Mouse (Mus musculus): ENCODE measurements around the gene Doxl2. TPM values are rescaled to one million over a fixed set of nuclear protein-coding genes. Genes with fewer than 3 reads are reported as not detected.
"Not testable (repeated sequence)": the region's sequence is repeated elsewhere in the genome, so short reads cannot be mapped to it uniquely, and the experiment has no call there.

Gene Doxl2
- not detected in 2 replicates for polyA plus RNA-seq (2012; ENCODE audit: insufficient read depth, insufficient read length, low replicate concordance, missing spikeins)

DNA sequence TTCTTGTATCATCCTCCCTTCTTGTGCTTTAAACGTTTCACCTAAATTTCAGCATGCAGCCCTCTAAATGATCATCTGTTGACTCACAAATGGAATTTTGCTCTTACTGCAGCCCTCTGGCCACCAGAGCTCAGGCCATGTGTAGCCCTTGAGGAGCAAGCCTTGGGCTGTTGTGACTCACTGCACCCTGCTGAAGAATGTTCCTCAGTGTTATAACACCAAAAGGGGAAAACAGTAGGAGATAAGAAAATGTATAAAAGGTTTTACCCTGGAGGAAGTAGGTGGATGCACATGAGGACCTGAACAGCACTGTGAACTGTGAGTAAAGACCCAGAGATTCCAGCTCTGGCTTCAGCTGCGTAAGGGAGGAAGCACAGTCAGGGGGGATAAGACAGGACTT, at the start of gene Doxl2:
Gene Doxl2, plus strand, starts transcription at position 301 of the 400 bp plus-strand sequence.
- Histone ChIP-seq H3K4me3 (ENCODE audit: insufficient read depth, low read depth, low read length) (no peak within 1 kb of the TSS), H3K4me1 (ENCODE audit: control insufficient read depth, insufficient read depth, low read length) (no peaks in the 10 kb centered on the region), H3K27ac (ENCODE audit: insufficient read depth, low read depth, low read length) (no peak within 1 kb of the TSS)
- WGBS, result 85% methylated on average over 2 of the region's 2 CpGs
- TF ChIP-seq CTCF (IDR thresholded peaks at IDR 0.05; ENCODE audit: insufficient read depth, low read depth, low read length) (no peak), POLR2A (IDR thresholded peaks at IDR 0.05; ENCODE audit: insufficient read depth, low read depth, low read length) (no peak)

DNA sequence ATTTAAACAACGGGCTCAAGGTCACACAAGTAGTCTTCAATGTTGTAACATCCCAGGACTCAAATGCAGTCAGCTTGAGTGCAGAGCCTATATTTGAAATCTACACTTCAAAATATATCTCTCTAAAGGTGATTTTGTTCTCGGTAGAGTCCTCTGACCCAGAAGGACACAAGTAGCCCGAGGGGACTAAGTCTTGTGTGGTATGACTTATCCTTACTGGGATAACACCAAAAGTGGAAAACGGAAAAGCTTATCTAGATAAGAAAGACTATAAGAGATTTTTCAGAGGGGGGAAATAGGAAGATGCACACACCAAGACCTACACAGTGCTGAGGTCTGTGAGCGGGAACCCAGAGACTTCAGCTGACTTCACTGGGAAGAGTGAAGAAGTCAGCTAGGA, 45.2 kb upstream of the Doxl2 start, which contains the start of gene 1600015I10Rik:
Gene 1600015I10Rik, plus strand, starts transcription at position 301 of the 400 bp plus-strand sequence.
- no peak within 1 kb of the TSS for H3K27ac ChIP-seq (ENCODE audit: insufficient read depth, low read depth, low read length)
- no peaks in the 10 kb centered on the region for H3K4me1 ChIP-seq (ENCODE audit: control insufficient read depth, insufficient read depth, low read length)
- WGBS, result 92% methylated on average over 5 of the region's 5 CpGs
- TF ChIP-seq CTCF (IDR thresholded peaks at IDR 0.05; ENCODE audit: insufficient read depth, low read depth, low read length) (no peak), POLR2A (IDR thresholded peaks at IDR 0.05; ENCODE audit: insufficient read depth, low read depth, low read length) (no peak)
- no peak within 1 kb of the TSS for H3K4me3 ChIP-seq (ENCODE audit: insufficient read depth, low read depth, low read length)

DNA sequence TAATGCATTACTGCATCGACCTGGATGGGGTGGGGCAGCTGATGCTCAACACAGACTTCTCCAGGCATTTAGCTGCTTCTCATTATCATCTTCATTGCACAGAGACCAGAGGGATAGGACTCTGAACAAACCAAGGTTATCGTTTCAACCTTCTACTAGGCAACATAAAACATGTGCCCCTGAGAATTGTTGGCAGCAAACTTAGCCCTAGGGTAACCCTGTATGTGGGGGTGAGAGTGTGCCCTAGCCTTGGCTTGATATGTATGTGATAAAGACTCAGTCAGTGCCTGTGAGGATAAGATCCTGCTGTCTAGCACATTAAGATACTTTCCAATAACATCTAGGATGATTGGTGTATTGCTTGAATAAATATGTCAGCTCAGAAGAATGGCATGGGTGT, 25.2 kb upstream of the Doxl2 start:
- 76% methylated on average over 2 of the region's 2 CpGs for WGBS

DNA sequence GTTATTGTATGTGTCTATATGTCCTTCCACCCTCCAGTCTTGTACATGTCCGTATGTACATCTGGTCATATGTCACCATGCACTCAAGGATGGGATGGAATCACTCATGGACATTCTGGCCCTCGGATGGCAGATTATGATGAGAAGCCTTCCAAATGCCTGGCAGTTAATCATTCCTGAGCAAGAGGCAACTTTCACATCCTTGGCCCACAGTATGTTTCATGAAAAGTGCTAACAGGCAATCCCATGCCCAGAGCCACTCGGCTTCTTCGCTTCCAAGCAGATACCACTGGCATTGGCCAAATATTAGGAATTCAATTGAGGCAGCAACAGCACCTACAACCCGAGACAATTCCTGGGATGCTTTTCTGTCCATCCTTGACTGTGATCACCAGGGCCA, 24.1 kb upstream of the Doxl2 start:
- no peak for TF ChIP-seq CTCF (IDR thresholded peaks at IDR 0.05; ENCODE audit: insufficient read depth, low read depth, low read length)
- TF ChIP-seq POLR2A (IDR thresholded peaks at IDR 0.05; ENCODE audit: insufficient read depth, low read depth, low read length), result no peak
- 87% methylated on average over 5 of the region's 5 CpGs for WGBS
- Histone ChIP-seq H3K4me3 (ENCODE audit: insufficient read depth, low read depth, low read length) (no peak overlapping the region), H3K4me1 (ENCODE audit: control insufficient read depth, insufficient read depth, low read length) (no peaks in the 10 kb centered on the region), H3K27ac (ENCODE audit: insufficient read depth, low read depth, low read length) (no peak overlapping the region)

More for the DNA sequence above, 25.2 kb upstream of the Doxl2 start:
- no peak overlapping the region for H3K4me3 ChIP-seq (ENCODE audit: insufficient read depth, low read depth, low read length)
- H3K4me1 ChIP-seq (ENCODE audit: control insufficient read depth, insufficient read depth, low read length), result no peaks in the 10 kb centered on the region
- no peak overlapping the region for H3K27ac ChIP-seq (ENCODE audit: insufficient read depth, low read depth, low read length)
- TF ChIP-seq CTCF (IDR thresholded peaks at IDR 0.05; ENCODE audit: insufficient read depth, low read depth, low read length), result no peak
- no peak for TF ChIP-seq POLR2A (IDR thresholded peaks at IDR 0.05; ENCODE audit: insufficient read depth, low read depth, low read length)

DNA sequence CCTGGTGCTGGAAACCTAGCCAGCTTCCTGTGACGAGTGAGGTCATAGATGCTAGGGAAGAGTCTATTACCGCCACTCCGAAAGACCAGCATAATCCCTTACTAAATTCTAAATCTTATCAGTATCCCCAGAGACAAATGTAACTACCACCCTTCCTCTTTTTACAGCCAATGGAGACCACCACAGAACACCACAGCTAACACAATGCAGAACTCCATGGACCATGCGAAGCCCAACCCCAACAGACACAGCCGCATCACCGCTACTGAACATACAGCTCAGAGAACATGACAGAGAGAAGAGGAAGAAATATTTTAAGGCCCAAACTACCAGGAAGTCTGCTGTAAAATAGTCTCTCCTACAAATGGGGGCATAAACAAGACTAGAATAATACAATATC, 23.1 kb upstream of the Doxl2 start:
- Histone ChIP-seq H3K4me1 (ENCODE audit: control insufficient read depth, insufficient read depth, low read length) (no peaks in the 10 kb centered on the region), H3K4me3 (ENCODE audit: insufficient read depth, low read depth, low read length) (no peak overlapping the region), H3K27ac (ENCODE audit: insufficient read depth, low read depth, low read length) (no peak overlapping the region)
- 89% methylated on average over 6 of the region's 6 CpGs for WGBS
- TF ChIP-seq POLR2A (IDR thresholded peaks at IDR 0.05; ENCODE audit: insufficient read depth, low read depth, low read length) (no peak), CTCF (IDR thresholded peaks at IDR 0.05; ENCODE audit: insufficient read depth, low read depth, low read length) (no peak)

DNA sequence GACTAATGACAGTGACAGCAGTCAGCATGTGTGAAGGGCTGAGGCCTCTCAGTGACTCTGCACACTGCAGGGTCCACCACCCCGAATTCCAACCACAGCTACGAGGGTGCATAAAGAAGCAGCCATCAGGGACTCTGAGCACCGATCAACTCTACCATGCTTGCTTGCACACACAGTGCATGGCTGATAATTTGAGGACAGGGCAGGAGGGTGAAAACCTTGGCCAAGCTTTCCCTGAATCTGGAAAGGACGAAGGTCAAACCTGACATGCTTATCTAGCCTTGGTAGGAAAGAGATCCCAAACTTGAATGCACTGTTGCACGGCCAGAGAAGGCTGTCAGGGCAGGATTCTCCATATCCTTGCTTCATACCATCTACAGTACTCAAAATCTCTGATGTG, 21.5 kb upstream of the Doxl2 start:
- H3K4me1 ChIP-seq (ENCODE audit: control insufficient read depth, insufficient read depth, low read length), result no peaks in the 10 kb centered on the region
- H3K4me3 ChIP-seq (ENCODE audit: insufficient read depth, low read depth, low read length), result no peak overlapping the region
- WGBS, result 91% methylated on average over 5 of the region's 5 CpGs
- H3K27ac ChIP-seq (ENCODE audit: insufficient read depth, low read depth, low read length), result no peak overlapping the region
- TF ChIP-seq CTCF (IDR thresholded peaks at IDR 0.05; ENCODE audit: insufficient read depth, low read depth, low read length) (no peak), POLR2A (IDR thresholded peaks at IDR 0.05; ENCODE audit: insufficient read depth, low read depth, low read length) (no peak)

DNA sequence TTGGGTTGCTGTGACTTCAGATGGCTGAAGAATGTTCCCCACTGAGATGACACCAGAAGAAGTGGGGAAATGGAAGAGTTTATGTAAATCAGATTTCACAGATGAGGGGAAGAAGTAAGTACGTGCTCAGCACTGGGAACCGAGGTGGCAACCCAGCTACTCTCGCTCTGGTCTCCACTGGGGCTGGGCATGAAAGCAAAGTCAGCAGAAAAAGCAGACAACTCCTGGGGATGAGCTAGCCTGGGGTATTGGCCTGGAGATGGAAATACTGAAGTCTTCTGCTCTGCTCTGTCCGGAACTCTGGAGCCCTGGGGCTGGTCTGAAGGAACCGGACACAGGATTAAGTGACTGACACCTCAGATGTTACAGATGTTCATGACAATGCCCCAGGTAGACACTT, 20.6 kb upstream of the Doxl2 start:
- 88% methylated on average over 5 of the region's 5 CpGs for WGBS
- TF ChIP-seq POLR2A (IDR thresholded peaks at IDR 0.05; ENCODE audit: insufficient read depth, low read depth, low read length) (no peak), CTCF (IDR thresholded peaks at IDR 0.05; ENCODE audit: insufficient read depth, low read depth, low read length) (no peak)

DNA sequence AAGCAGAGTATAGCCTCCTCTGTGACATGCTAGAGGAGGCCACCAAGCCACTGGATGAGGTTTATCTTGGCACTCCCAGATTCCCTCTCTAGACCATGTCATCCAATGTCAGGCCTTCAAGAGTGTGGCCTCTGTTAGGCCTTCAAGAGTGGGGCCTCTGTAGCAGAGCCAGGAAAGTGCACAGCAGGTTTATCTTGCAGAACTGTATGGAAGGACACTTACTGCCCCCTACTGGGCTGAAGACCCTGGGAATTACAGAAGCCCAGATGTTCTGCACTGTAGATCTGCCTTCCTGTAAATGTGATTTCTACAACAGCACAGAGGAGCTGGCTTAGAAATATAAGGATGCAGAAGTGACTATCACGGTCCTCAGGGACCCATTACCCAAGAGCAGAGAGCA, 19.8 kb upstream of the Doxl2 start:
- Histone ChIP-seq H3K27ac (ENCODE audit: insufficient read depth, low read depth, low read length) (no peak overlapping the region), H3K4me1 (ENCODE audit: control insufficient read depth, insufficient read depth, low read length) (no peaks in the 10 kb centered on the region), H3K4me3 (ENCODE audit: insufficient read depth, low read depth, low read length) (no peak overlapping the region)
- WGBS, result 47% methylated on average over 1 of the region's 1 CpGs
- TF ChIP-seq POLR2A (IDR thresholded peaks at IDR 0.05; ENCODE audit: insufficient read depth, low read depth, low read length) (no peak), CTCF (IDR thresholded peaks at IDR 0.05; ENCODE audit: insufficient read depth, low read depth, low read length) (no peak)

More for the DNA sequence above, 20.6 kb upstream of the Doxl2 start:
- Histone ChIP-seq H3K4me3 (ENCODE audit: insufficient read depth, low read depth, low read length) (no peak overlapping the region), H3K4me1 (ENCODE audit: control insufficient read depth, insufficient read depth, low read length) (no peaks in the 10 kb centered on the region), H3K27ac (ENCODE audit: insufficient read depth, low read depth, low read length) (no peak overlapping the region)

DNA sequence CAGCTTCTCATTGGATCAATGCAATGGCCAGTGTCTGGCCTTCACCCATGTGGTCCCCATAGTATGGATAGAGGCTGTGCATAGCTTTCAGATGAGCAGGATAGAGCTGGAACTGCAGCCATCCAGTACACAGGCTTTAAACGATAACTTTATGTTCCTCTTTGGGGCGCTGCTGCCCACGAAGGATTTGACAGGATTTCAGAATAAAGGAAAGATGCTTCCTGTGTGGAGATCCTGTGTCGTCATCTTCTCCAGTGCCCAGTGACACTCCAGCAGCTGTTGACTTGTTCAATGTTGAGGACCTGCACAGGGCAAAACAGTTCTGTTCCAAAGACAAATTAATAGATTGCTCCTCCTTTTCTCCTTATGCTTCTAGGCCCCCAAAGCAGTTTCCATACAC, 18.0 kb upstream of the Doxl2 start:
- H3K4me3 ChIP-seq (ENCODE audit: insufficient read depth, low read depth, low read length), result no peak overlapping the region
- no peak overlapping the region for H3K27ac ChIP-seq (ENCODE audit: insufficient read depth, low read depth, low read length)
- TF ChIP-seq CTCF (IDR thresholded peaks at IDR 0.05; ENCODE audit: insufficient read depth, low read depth, low read length), result no peak
- TF ChIP-seq POLR2A (IDR thresholded peaks at IDR 0.05; ENCODE audit: insufficient read depth, low read depth, low read length), result no peak
- no peaks in the 10 kb centered on the region for H3K4me1 ChIP-seq (ENCODE audit: control insufficient read depth, insufficient read depth, low read length)
- WGBS, result 88% methylated on average over 4 of the region's 4 CpGs

DNA sequence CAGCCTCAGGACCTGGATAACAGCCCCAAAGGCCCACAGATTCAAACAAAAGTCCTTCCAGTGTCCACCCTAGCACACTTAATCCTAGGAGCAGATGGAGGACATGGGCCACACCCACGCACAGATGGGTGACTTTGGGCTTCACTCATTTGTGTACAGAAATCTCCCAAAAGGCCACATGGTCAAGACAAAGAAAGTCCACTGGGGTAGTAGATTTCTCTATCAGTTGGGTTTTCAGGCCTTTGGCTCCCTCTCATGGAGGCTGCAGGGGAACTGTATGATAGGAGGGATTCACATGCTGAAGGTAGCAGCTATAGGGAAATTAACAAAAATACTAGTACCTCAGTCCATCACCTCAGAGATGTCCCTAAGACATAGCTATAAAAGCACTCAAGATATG, 16.7 kb upstream of the Doxl2 start:
- TF ChIP-seq POLR2A (IDR thresholded peaks at IDR 0.05; ENCODE audit: insufficient read depth, low read depth, low read length), result no peak
- TF ChIP-seq CTCF (IDR thresholded peaks at IDR 0.05; ENCODE audit: insufficient read depth, low read depth, low read length), result no peak
- no peak overlapping the region for H3K27ac ChIP-seq (ENCODE audit: insufficient read depth, low read depth, low read length)
- H3K4me3 ChIP-seq (ENCODE audit: insufficient read depth, low read depth, low read length), result no peak overlapping the region
- H3K4me1 ChIP-seq (ENCODE audit: control insufficient read depth, insufficient read depth, low read length), result no peaks in the 10 kb centered on the region
- WGBS, result 52% methylated on average over 1 of the region's 1 CpGs

DNA sequence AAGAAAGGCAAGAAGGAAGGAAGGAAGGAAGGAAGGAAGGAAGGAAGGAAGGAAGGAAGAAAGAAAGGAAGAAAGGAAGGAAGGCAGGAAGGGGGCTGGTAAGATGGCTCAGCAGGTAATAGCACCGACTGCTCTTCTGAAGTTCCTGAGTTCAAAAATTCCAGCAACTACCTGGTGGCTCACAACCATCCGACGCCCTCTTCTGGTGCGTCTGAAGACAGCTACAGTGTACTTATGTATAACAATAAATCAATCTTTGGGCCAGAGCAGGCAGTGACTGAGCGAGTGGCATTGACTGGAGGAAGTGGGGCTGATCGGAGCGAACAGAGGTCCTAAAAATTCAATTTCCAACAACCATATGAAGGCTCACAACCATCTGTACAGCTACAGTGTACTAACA, 15.6 kb upstream of the Doxl2 start:
- 33% methylated on average over 7 of the region's 7 CpGs for WGBS
- H3K4me3 ChIP-seq (ENCODE audit: insufficient read depth, low read depth, low read length); H3K4me1 ChIP-seq (ENCODE audit: control insufficient read depth, insufficient read depth, low read length); H3K27ac ChIP-seq (ENCODE audit: insufficient read depth, low read depth, low read length): not testable (repeated sequence)

DNA sequence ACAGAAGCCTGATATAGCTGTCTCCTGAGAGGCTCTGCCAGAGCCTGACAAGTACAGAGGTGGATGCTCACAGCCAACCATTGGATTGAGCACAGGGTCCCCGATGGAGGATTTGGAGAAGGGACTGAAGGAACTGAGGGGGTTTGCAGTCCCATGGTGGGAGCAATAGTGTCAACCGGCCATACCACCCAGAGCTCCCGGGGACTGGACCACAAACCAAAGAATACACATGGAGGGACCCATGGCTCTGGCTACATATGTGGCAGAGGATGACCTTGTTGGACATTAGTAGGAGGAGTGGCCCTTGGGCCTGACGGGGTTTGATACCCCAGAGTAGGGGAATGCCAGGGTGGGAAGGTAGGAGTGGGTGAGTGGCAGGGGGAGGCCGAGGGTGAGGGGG, 8.1 kb upstream of the Doxl2 start:
- not testable (repeated sequence) for H3K4me1 ChIP-seq (ENCODE audit: control insufficient read depth, insufficient read depth, low read length); H3K27ac ChIP-seq (ENCODE audit: insufficient read depth, low read depth, low read length); H3K4me3 ChIP-seq (ENCODE audit: insufficient read depth, low read depth, low read length)
- 90% methylated on average over 5 of the region's 5 CpGs for WGBS

All from olfactory bulb, adult 2 months (tissue).